Mouse (Mus musculus) hindbrain, embryonic 12.5 days (tissue): Measurements from ENCODE around the gene Tmem198b. TPM values are rescaled to one million over a fixed set of nuclear protein-coding genes. Genes with fewer than 3 reads are reported as not detected.

Experiments
- ATAC-seq: fragments of 200-750 bp; cut with Nextera tagmentation; 2 replicates; pipeline ENCODE4 v1.8.0; 2017; ENCODE audit warnings: moderate TSS enrichment; ENCODE audit not compliant: low FRiP score
- H3K27ac ChIP-seq: fragments of 300-500 bp; sonication (generic); 2 replicates; pipeline ENCODE4 v1.5.1; 2016; ENCODE audit warnings: mild to moderate bottlenecking
- H3K27me3 ChIP-seq: fragments of 300-500 bp; sonication (generic); 2 replicates; pipeline ENCODE4 v1.6.1; 2016; ENCODE audit warnings: mild to moderate bottlenecking
- H3K36me3 ChIP-seq: fragments of 300-500 bp; sonication (generic); 2 replicates; pipeline ENCODE4 v1.6.1; 2016; ENCODE audit warnings: mild to moderate bottlenecking
- H3K4me1 ChIP-seq: fragments of 300-500 bp; sonication (generic); 2 replicates; pipeline ENCODE4 v1.6.1; 2016
- H3K4me2 ChIP-seq: fragments of 300-500 bp; sonication (generic); replicated peaks from 2 replicates; pipeline ENCODE4 v1.6.1; 2016; ENCODE audit warnings: mild to moderate bottlenecking
- H3K4me3 ChIP-seq: fragments of 300-500 bp; sonication (generic); 2 replicates; pipeline ENCODE4 v1.5.1; 2016; ENCODE audit warnings: mild to moderate bottlenecking
- H3K9ac ChIP-seq: fragments of 300-500 bp; sonication (generic); 2 replicates; pipeline ENCODE4 v1.6.1; 2016; ENCODE audit warnings: mild to moderate bottlenecking, moderate library complexity
- H3K9me3 ChIP-seq: fragments of 300-500 bp; sonication (generic); replicated peaks from 2 replicates; pipeline ENCODE4 v1.6.1; 2016; ENCODE audit warnings: mild to moderate bottlenecking
- WGBS: fragments of 180-500 bp; shearing (Covaris S2); methylation state at CpG from one replicate; pipeline ENCODE4 v1.1.7; 2016; 5-methylcytosine and 5-hydroxymethylcytosine counted together
- polyA plus RNA-seq: library from polyadenylated mRNA; unstranded; fragments of >200 nt; fragmentation: Nextera tagmentation; extraction: Ambion mirVana; gene quantifications from 2 replicates; pipeline ENCODE4 v1.2.1, GENCODE M21; 2016

The Tmem198b gene
- polyA plus RNA-seq, 1 experiment from 2014 or later: 21.4 TPM

DNA sequence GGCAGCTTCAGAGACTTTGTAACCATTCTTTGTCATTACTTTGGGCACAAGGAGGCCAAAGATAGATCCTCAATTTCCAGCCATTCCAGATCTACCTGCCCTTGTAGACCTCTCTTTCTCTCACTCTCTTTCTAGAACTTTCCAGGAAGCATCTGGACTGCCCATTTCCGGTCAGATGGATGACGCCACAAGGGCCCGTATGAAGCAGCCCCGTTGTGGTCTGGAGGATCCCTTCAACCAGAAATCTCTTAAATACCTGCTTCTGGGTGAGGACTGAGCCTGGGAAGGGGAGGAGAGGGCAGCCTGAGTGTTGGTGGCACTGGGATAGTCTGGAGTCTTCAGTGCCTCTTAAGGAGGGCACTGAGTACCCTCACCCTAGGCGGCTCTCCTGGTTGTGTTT, 9.8 kb downstream of the Tmem198b start:
- H3K36me3 ChIP-seq: peaks cover 10% of the 10 kb centered on the region; the same call in 1 of the 2 replicates
- ATAC-seq: no peak
- H3K27ac ChIP-seq: no peak overlapping the region
- no peak overlapping the region for H3K4me2 ChIP-seq
- H3K9ac ChIP-seq: no peak overlapping the region
- no peaks in the 10 kb centered on the region for H3K9me3 ChIP-seq
- no peaks in the 10 kb centered on the region for H3K27me3 ChIP-seq
- whole genome bisulfite sequencing: 93% methylated on average over 5 of the region's 5 CpGs
- H3K4me1 ChIP-seq: no peaks in the 10 kb centered on the region
- no peak overlapping the region for H3K4me3 ChIP-seq

DNA sequence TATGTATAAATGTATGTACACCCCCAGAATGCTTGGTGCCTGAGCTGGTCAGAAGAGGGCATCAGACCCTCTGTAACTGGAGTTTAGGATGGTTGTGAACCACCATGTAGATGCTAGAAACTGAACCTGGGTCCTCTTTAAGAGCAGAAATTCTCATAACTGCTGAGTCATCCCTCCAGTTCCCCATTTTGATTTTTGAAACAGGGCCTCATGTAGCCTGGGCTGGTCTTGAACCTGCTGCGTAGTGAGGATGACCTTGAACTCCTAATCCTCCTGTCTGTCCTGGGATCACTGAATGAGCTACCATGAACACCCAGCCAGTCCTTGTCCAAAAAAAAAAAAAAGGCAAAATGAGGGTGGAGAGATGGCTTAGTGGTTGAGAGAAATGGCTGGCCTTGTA, 10.9 kb downstream of the Tmem198b start:
- Histone ChIP-seq H3K4me3 (no peak overlapping the region), H3K9me3 (no peaks in the 10 kb centered on the region), H3K27me3 (no peaks in the 10 kb centered on the region), H3K4me1 (no peaks in the 10 kb centered on the region), H3K4me2 (no peak overlapping the region), H3K36me3 (peaks cover 3% of the 10 kb centered on the region; the same call in 1 of the 2 replicates), H3K27ac (no peak overlapping the region), H3K9ac (no peak overlapping the region)
- 100% methylated on average over 1 of the region's 1 CpGs for WGBS
- ATAC-seq: no peak

DNA sequence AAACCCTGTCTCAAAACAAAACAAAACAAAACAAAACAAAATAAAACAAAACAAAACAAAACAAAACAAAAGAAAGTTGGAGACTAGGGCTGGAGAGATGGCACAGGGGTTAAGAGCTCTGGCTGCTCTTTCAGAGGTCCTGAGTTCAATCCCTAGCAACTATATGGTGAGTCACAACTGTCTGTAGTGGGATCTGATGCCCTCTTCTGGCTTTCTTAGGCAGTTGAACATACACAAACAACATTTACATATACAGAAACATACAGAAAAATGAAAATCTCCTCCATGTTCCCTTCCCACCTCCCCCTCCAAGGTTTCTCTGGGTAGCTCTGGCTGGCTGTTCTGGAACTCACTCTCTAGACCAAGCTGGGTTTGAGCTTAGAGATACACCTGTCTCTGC, 12.1 kb downstream of the Tmem198b start:
- H3K27me3 ChIP-seq: no peaks in the 10 kb centered on the region
- no peak overlapping the region for H3K27ac ChIP-seq
- H3K4me3 ChIP-seq: no peak overlapping the region
- H3K9ac ChIP-seq: no peak overlapping the region
- H3K9me3 ChIP-seq: no peaks in the 10 kb centered on the region
- ATAC-seq: no peak
- no peak overlapping the region for H3K4me2 ChIP-seq
- H3K36me3 ChIP-seq: no peaks in the 10 kb centered on the region
- H3K4me1 ChIP-seq: no peaks in the 10 kb centered on the region

DNA sequence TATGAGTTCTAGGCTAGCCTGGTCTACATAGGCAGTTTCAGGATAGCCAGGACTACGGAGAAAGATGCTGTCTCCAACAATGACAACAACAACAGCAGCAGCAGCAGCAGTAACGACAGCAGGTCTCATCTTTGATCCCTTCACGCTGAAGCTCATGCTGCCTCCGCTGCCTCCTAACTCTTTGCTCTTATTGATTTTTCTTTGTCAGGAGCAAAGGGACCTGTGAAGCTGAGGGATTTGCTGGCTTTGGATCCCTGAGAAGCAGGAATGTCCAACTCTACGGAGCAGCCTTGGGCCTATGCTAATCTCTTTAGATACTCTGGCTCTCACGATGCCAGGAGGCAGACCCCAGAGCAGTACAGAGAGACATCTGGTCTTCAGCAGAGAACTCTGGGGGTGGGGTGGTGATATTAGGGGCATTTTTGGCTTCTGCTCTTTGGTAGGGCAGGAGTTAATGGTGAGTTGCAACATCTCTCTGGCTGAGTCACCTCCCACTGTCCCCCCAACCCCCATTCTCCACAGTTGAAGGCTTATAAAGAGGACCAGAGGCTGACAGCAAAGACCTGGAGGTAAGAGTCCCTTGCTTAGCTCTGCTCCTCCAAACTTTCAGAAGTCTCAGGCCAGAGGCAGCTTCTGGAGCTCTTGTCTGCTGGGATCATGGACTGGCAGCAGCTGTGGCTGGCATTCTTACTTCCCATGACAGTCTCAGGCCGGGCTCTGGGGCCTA, 13.6 kb downstream of the Tmem198b start, which contains the start of gene Mmp19:
Gene Mmp19 (plus strand): TSS at position 513 of the 727 bp plus-strand sequence.
- no peak for ATAC-seq
- no peaks in the 10 kb centered on the region for H3K36me3 ChIP-seq
- no peak within 1 kb of the TSS for H3K4me3 ChIP-seq
- no peaks in the 10 kb centered on the region for H3K9me3 ChIP-seq
- no peaks in the 10 kb centered on the region for H3K4me1 ChIP-seq
- 73% methylated on average over 7 of the region's 7 CpGs for WGBS
- H3K27me3 ChIP-seq: no peaks in the 10 kb centered on the region
- no peak within 1 kb of the TSS for H3K27ac ChIP-seq
- H3K9ac ChIP-seq: no peak within 1 kb of the TSS
- H3K4me2 ChIP-seq: no peak within 1 kb of the TSS

DNA sequence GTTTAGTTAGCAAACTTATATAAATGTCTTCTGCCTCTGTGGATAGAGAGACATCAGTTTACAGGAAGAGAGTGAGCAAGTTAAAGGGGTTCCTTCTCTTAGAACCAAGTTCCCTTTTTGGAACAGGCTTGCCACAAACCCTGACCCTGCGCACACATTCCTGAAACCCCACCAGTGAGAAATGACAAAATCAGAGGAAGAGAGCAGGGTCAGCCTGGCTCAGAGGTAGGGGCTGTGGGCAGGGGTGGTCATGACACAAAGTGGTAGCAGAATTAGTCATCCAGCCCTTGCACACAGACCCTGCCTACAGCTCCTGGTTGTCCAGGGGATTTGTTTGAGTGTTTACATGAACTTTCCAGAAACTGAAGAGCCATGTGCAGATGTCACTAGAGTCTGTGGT, 24.0 kb downstream of the Tmem198b start:
- no peak overlapping the region for H3K4me2 ChIP-seq
- peaks cover 10% of the 10 kb centered on the region; the same call in 1 of the 2 replicates for H3K9me3 ChIP-seq
- no peaks in the 10 kb centered on the region for H3K27me3 ChIP-seq
- no peak overlapping the region for H3K4me3 ChIP-seq
- ATAC-seq: no peak
- no peak overlapping the region for H3K9ac ChIP-seq
- 86% methylated on average over 1 of the region's 1 CpGs for WGBS
- no peaks in the 10 kb centered on the region for H3K36me3 ChIP-seq
- H3K4me1 ChIP-seq: no peaks in the 10 kb centered on the region
- no peak overlapping the region for H3K27ac ChIP-seq

DNA sequence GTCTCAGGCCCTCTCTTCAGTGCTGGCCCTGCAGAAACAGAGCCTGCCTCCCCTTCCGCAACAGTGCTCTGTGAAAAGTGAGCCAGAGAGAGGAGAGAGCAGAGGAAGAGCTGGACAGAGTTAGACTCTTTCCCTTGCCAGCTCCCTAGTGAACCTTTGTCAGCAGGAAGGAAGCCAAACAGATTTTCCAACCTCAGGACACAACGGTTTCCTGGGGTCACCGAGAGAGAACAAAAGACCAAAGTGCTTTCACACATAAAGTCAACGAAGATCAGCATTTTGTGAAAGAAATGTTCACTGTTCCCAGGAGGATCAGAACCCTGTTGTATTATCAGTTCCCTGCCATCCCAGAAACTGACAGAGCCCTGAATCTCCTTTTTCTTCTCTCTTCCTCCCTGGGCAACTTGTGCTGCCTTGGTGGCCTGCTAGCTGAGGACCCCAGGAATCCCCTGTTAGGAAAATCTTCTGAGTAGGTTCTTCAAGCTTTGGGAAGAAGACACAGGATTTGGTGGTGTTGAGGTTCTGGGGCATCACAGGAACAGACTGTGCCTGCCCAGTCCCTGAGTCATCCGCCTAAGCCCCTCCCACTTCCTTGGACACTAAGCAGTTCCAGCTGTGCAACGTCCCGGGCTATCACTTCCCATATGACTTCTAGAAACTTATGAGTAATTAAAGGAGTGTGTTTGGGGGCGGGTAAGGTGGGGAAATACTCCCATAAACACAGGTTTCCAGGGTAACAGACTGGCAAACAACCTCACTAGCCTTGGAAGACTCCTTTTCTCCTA, 25.0 kb downstream of the Tmem198b start:
- H3K4me3 ChIP-seq: no peak overlapping the region
- H3K27ac ChIP-seq: no peak overlapping the region
- peaks cover 5% of the 10 kb centered on the region; the same call in 1 of the 2 replicates for H3K9me3 ChIP-seq
- H3K4me2 ChIP-seq: no peak overlapping the region
- no peaks in the 10 kb centered on the region for H3K27me3 ChIP-seq
- 29% methylated on average over 8 of the region's 8 CpGs for WGBS
- no peak for ATAC-seq
- H3K36me3 ChIP-seq: no peaks in the 10 kb centered on the region
- H3K4me1 ChIP-seq: no peaks in the 10 kb centered on the region
- no peak overlapping the region for H3K9ac ChIP-seq

DNA sequence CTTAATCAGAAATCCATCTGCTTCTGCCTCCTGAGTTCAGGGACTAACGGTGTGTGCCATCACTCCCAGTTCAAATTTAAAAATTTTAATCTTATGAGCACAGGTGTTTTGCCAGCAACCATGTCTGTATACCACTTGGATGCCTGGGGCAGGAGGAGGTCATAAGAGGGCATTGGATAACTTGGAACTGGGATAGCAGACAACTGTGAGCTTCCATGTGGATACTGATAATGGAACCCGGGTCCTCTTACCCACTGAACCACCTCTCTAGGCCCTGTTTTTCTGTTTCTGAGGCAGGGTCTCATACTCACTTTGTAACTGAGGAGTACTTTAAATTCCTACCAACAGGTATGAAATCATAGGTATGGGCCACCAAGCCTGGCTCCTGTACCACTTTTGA, 25.7 kb downstream of the Tmem198b start:
- H3K27me3 ChIP-seq: no peaks in the 10 kb centered on the region
- no peak overlapping the region for H3K4me2 ChIP-seq
- no peak for ATAC-seq
- H3K4me3 ChIP-seq: no peak overlapping the region
- H3K9ac ChIP-seq: no peak overlapping the region
- no peak overlapping the region for H3K27ac ChIP-seq
- H3K9me3 ChIP-seq: no peaks in the 10 kb centered on the region
- H3K36me3 ChIP-seq: no peaks in the 10 kb centered on the region
- WGBS: 88% methylated on average over 2 of the region's 2 CpGs
- no peaks in the 10 kb centered on the region for H3K4me1 ChIP-seq

DNA sequence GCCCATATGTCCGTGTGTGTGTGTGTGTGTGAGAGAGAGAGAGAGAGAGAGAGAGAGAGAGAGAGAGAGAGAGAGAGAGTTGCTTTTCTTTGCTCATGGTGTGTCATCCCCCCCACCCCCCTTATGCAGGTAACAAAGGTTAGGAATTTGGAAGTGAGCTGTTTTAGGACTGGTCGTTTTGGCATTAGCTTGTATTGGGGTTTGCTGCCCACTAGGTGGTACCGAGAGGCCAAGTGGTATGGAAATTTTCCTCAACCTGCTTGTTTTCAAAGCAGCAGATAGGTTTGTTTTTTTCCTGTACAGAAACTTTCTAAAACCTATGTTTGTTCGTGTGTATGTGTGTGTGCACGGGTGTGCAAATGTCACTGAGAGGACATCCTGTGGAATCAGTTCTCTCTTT, 30.5 kb downstream of the Tmem198b start:
- WGBS: 35% methylated on average over 5 of the region's 5 CpGs
- H3K4me3 ChIP-seq: no peak overlapping the region

DNA sequence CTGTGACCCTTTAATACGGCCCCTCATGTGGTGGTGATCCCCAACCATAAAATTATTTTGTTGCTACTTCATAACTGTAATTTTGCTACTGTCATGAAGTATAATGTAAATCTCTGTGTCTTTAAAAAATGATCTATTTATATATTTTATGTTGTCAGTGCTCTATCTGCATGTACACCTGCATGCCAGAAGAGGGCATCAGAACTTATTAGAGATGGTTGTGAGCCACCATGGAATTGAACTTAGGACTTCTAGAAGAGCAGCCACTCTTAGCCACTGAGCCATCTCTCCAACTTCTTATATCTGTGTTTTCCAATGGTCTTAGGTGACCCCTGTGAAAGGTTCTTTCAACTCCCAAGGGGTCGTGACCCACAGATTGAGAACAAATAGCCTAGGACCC, 31.3 kb downstream of the Tmem198b start:
- no peak overlapping the region for H3K9ac ChIP-seq
- no peak overlapping the region for H3K27ac ChIP-seq
- WGBS: 81% methylated on average over 2 of the region's 2 CpGs
- H3K4me1 ChIP-seq: no peaks in the 10 kb centered on the region
- H3K36me3 ChIP-seq: no peaks in the 10 kb centered on the region
- no peak overlapping the region for H3K4me2 ChIP-seq
- H3K9me3 ChIP-seq: no peaks in the 10 kb centered on the region
- H3K27me3 ChIP-seq: no peaks in the 10 kb centered on the region
- no peak for ATAC-seq
- no peak overlapping the region for H3K4me3 ChIP-seq

More for the DNA sequence above, 30.5 kb downstream of the Tmem198b start:
- Histone ChIP-seq H3K9me3 (no peaks in the 10 kb centered on the region), H3K27me3 (no peaks in the 10 kb centered on the region), H3K4me1 (no peaks in the 10 kb centered on the region), H3K9ac (no peak overlapping the region), H3K4me2 (no peak overlapping the region), H3K36me3 (no peaks in the 10 kb centered on the region), H3K27ac (no peak overlapping the region)
- ATAC-seq: no peak

Other genes starting within 250 kb of the Tmem198b start
- gene Pa2g4, start 238.4 kb downstream of the Tmem198b start, polyA plus RNA-seq: 140 and 143 TPM in 2 replicates
- 9.8 and 11.7 TPM in 2 replicates for gene Erbb3, start 214.7 kb downstream of the Tmem198b start, polyA plus RNA-seq
- 418 and 515 TPM in 2 replicates for gene Rps26, start 177.6 kb downstream of the Tmem198b start, polyA plus RNA-seq
- 8.7 and 9.8 TPM in 2 replicates for gene Ikzf4, start 158.4 kb downstream of the Tmem198b start, polyA plus RNA-seq
- 15.1 and 16.4 TPM in 2 replicates for gene Suox, start 130.3 kb downstream of the Tmem198b start, polyA plus RNA-seq
- 96.2 and 103 TPM in 2 replicates for gene Rab5b, start 108.1 kb downstream of the Tmem198b start, polyA plus RNA-seq
- gene Pmel, start 100.2 kb downstream of the Tmem198b start, polyA plus RNA-seq: 3.5 and 6.0 TPM in 2 replicates
- gene Cdk2, start 99.3 kb downstream of the Tmem198b start, polyA plus RNA-seq: 74.5 and 75.3 TPM in 2 replicates
- 6.9 and 7.3 TPM in 2 replicates for gene Dgka, start 59.5 kb downstream of the Tmem198b start, polyA plus RNA-seq
- gene Pym1, start 56.5 kb downstream of the Tmem198b start, polyA plus RNA-seq: 46.3 and 48.5 TPM in 2 replicates
- gene Mmp19, start 13.5 kb downstream of the Tmem198b start, polyA plus RNA-seq: 0.27 and 0.63 TPM in 2 replicates
- gene Dnajc14, start 308 bp downstream of the Tmem198b start, polyA plus RNA-seq: 61.1 and 64.1 TPM in 2 replicates
- 196 and 204 TPM in 2 replicates for gene Sarnp, start 13.0 kb upstream of the Tmem198b start, polyA plus RNA-seq
- gene Ormdl2, start 17.3 kb upstream of the Tmem198b start, polyA plus RNA-seq: 26.3 and 41.4 TPM in 2 replicates
- 10.7 and 11.5 TPM in 2 replicates for gene Gdf11, start 87.3 kb upstream of the Tmem198b start, polyA plus RNA-seq
- 258 and 273 TPM in 2 replicates for gene Cd63, start 96.6 kb upstream of the Tmem198b start, polyA plus RNA-seq
- gene Rdh5, start 118.5 kb upstream of the Tmem198b start, polyA plus RNA-seq: 11.3 and 15.7 TPM in 2 replicates
- 210 and 235 TPM in 2 replicates for gene Bloc1s1, start 119.7 kb upstream of the Tmem198b start, polyA plus RNA-seq
- 3.6 and 4.4 TPM in 2 replicates for gene Itga7, start 129.4 kb upstream of the Tmem198b start, polyA plus RNA-seq
- not detected in 2 replicates for gene Mettl7b, start 156.6 kb upstream of the Tmem198b start, polyA plus RNA-seq
- not detected in 2 replicates for gene Olfr9, start 185.1 kb upstream of the Tmem198b start, polyA plus RNA-seq
- not detected in 2 replicates for gene Olfr763, start 206.4 kb upstream of the Tmem198b start, polyA plus RNA-seq
- gene Olfr764-ps1, start 235.5 kb upstream of the Tmem198b start, polyA plus RNA-seq: not detected in 2 replicates
- not detected in 2 replicates for gene Olfr765, start 245.6 kb upstream of the Tmem198b start, polyA plus RNA-seq